Mouse (Mus musculus) A20 (cell line): ENCODE results near the gene Rtkn2.

Source experiments
- DNase-seq: peaks from one replicate; pipeline ENCODE4 v3.0.0-alpha.2; 2011; ENCODE audit warnings: low read depth, low spot score

Rtkn2 gene

GRCm38 (mm10) chr10:67979401-67980157 is at the start of gene Rtkn2:
Rtkn2 (plus strand) TSS chr10:67979570.
- peak; percentile 91 for DNase-seq

- DNase-seq, result no peak
These were observed 48.0 kb upstream of the Rtkn2 start for GRCm38 (mm10) chr10:67931328-67931727.

- DNase-seq, result no peak
These were observed 46.6 kb upstream of the Rtkn2 start for GRCm38 (mm10) chr10:67932780-67933179.

DNA sequence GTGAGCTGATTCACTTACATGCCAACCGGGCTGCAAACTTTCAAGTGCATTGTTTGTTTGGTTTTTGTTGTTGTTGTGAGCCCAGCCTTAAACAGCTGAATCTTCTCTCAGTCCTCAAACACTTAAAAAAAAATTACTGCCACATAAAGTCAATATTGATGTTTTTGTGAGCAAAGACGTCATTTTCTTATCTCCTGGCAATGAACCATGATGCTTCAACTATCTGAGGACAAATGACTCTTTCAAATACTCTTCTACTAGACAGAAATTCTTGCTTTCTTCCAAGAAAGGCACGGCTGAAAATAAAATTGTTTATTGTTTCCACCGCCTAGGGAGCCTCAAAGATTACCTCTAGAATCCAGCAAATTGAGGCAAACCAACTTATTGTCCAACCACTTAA is 42.4 kb upstream of the Rtkn2 start:
- DNase-seq, result no peak

GRCm38 (mm10) chr10:67937775-67938174 is 41.6 kb upstream of the Rtkn2 start:
- DNase-seq, result no peak

DNA sequence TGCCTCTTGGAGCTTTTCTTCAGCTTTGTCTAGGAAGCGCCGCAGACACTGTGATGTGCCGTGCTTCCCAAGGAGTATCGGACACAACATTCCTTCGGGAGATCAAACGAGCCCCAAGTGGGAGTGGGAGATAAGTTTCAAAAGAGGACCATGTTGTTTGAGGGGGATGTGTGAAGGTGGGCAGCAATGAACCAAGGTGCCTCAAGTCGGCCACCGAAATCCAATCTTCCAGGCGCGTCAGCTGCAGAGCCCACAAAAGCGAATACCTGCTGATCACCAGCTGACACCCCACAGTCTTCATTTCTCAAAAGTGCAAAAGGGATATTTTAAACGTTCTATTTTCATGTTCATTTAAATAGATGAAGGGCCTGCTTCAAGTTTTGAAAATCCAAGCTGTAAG is 39.8 kb upstream of the Rtkn2 start:
- DNase-seq, result no peak

DNA sequence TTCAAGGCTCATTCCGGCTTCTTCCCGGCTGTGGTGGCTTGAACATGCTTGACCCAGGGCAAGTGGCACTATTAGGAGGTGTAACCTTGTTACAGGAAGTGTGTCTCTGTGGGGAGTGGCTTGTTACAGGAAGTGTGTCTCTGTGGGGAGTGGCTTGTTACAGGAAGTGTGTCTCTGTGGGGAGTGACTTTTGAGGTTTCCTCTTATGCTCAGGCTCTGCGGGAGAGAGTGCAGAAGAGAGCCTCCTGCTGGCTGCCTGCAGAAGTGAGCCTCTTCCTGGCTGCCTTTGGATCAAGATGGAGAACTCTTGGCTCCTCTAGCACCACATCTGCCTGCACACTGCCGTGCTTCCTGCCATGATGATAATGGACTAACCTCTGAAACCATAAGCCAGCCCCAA is 35.9 kb upstream of the Rtkn2 start:
- DNase-seq, result peak; percentile 18

- DNase-seq, result no peak
These were observed 29.2 kb upstream of the Rtkn2 start for GRCm38 (mm10) chr10:67950059-67950748.

- DNase-seq, result no peak
These were observed 27.7 kb upstream of the Rtkn2 start for GRCm38 (mm10) chr10:67951690-67952089.

GRCm38 (mm10) chr10:67955982-67956381 is 23.4 kb upstream of the Rtkn2 start:
- DNase-seq, result no peak

DNA sequence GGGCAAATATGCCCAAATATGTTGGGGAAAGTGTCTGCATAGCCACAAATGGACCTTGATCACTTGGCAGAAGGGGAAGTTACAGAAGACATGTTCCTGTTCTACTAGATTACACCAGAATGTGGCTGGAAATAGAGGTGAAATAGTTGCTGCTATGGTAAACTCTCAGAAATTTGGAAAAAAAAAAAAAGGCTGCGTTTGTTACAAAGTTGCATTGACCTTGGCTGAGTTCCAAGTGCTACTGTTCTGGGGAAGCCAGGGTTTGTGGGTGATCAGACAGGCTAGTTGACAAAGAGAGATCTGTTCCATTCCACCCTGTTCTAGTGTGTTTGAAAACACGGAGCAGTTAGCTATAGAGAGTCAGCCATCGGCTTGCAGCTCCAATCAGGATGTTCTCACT is 19.4 kb upstream of the Rtkn2 start:
- no peak for DNase-seq

DNA sequence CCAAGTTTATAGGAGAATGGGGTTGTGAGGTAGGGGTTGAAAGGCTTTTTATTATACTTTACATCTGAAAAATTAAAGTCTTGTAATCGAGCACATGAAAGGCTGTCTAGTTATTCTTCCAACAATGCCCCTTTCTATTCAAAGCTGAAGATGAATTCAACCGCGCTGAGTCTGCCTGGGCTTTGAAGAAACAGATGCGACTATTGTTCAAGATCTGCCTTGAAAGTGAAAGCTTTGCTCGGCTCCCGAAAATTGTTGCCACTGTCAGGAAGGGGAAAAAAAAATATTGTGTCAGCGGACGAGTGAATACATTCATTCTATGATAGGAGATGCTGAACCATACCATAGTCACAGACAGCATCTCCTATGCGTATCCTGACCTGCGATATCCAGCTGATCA is 16.9 kb upstream of the Rtkn2 start:
- no peak for DNase-seq

- DNase-seq, result no peak
These were observed 15.3 kb upstream of the Rtkn2 start for GRCm38 (mm10) chr10:67964060-67964459.

DNA sequence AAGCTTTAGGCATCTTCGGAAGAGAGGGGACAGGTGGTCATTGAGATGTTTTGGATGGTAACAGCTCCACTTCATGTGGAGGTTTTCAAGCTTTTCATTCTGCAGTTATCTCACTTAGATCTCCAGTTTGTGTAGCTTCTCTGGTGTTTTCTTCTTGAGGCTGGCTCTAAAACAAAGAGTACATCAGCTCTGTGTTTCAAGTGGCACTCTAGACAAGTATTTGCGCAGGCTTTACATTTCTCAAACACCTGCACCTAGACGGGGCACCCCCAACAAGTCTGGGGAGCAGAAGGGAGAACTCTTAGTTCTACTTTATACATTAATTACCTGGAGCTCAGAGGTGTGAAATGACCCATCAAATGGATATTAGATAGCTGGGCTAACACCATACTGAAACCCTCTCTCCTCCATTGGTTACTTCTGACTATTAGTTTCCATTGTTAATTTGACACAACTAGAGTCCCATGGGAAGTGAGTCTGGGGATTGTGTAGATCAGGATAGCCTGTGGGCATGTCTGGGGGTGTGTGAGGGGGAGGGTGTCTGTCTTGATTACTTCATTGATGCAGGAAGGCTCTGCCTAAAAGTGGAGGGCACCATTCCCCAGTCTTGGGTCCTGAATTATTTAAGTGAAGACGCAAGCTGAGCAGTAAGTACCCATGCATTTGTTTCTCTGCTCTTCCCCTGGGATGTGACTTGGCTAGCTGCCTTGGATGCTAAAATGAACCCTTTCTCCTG is 14.0 kb upstream of the Rtkn2 start:
- DNase-seq, result no peak

GRCm38 (mm10) chr10:67966102-67966501 is 13.3 kb upstream of the Rtkn2 start:
- no peak for DNase-seq

DNA sequence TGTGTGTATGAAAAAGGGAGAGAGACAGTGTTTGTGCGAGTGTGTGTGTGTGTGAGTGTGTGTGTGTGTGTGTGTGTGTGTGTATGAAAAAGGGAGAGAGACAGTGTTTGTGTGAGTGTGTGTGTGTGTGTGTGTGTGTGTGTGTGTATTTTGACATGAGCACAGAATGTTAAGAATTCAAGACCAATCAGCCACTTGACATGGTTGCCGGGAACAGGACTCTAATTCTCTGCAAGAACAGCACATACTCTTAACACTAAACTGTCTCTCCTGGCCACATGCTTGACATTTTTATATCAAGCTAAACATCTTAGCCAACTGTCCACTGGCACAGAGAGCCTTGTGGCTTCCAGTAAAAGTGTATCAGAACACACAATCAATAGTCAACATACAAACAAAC is 12.4 kb upstream of the Rtkn2 start:
- DNase-seq, result no peak

- no peak for DNase-seq
These were observed 8.1 kb upstream of the Rtkn2 start for GRCm38 (mm10) chr10:67971166-67971796.

DNA sequence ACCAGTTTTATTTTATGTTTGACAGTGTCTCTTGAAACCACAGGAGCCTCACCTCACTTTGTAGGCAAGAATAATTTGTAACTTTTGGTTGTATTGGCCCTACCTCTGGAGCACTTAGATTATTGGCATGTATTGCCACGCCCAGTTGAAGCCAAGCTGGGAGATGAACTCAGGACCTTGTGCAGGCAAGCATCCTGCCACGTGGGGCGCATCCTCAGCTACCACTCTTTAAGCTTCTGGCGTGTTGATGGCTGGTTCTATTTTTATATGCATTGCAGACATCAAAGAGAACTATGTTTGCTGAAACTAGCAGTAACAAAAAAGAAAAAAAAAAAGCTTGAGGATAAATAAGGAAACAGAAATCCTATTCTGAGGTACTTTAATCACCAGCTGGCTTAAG is 2.1 kb upstream of the Rtkn2 start:
- no peak for DNase-seq

DNA sequence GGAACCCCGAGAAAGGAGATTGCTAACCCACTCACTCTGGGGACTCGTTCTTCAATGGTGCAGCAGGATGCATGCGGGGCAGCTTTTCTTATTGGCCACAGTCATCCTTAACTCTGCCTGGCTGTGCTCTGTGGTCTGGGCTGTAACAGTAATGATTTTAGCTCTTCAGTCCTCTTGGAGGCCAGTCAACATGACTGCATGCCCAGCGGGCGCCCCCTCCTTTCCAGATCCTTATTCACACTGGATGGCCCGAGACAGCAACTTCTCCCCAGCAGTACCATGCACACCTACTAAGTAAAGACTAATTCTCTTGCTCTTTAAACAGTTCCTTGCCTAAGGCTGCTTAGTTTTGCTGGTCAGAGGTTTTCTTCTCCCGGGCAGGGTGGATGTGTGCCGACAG is 4.4 kb downstream of the Rtkn2 start:
- DNase-seq, result no peak

DNA sequence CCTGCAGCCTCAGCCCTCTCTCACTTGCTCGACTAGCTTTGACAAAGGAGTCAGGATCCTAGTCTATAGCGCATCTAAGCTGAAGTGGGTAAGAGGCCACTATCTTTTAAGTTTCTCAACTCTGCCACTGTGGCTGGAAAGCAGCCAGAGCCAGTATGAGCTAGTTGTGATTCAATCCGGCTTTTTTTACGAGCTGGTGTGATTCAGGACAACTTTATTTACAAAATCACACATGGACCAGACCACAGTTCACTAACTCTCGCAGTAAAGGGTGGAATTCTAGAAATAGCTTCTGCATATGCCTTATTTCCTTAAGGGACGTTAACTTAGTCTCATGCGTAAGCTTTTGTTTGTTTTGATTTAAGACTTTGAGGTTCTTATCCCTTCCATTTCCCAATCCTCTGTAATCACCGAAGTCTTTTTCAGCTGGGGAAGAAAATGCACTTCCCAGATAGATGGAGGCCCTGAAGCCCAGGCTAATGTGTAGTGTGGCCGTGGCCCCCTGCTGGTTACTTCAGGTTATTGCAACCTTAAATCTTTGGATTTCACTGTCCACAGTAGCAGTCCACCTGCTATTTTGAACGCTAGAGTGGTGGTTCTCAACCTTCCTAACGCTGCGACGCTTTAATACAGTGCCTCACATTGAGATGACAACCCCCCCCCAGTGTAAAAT is 5.0 kb downstream of the Rtkn2 start:
- peak; percentile 51 for DNase-seq

DNA sequence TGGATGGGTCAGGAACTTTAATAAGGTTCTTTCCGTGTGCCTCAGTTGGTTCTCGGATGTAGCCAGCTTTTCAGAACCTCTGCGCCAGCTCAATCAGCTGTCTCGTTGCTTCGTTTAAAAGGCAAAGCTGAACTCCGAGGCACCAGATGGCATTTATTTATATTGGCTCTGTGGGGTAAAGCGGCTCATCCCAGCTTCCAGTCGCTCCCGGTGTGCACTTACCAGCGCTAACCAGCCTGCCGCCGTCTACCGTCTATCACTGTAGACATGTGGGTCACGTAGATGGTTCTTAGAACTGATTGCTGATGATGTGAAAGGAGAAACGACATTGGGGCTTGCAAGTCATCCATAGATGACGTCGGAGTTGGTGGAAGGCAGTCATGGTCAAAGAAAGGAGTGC is 5.7 kb downstream of the Rtkn2 start:
- DNase-seq, result no peak

GRCm38 (mm10) chr10:67995356-67995755 is 16.0 kb downstream of the Rtkn2 start:
- DNase-seq, result no peak
